Mouse (Mus musculus) megakaryocyte progenitor cell, adult 5-6 weeks (primary cell): ENCODE data around the gene Gm21969. TPM values are rescaled to one million over a fixed set of nuclear protein-coding genes. Genes with fewer than 3 reads are reported as not detected.

Source experiments
- total RNA-seq, 2 experiments: library from RNA; stranded (forward) in 1 of 2; stranded (reverse) in 1 of 2; fragments of 157-497, 149-512 nt in 1 of 2; fragments of 200-1000 nt in 1 of 2; gene quantifications; 2 replicates each; pipeline versions ENCODE4 v1.2.3 to v1.2.4; 2015 to 2017

Gene Gm21969
- total RNA-seq, 2 experiments from 2014 or later: not detected

Other genes starting within 250 kb of the Gm21969 start
- gene Iffo2, start 72.6 kb upstream of the Gm21969 start, total RNA-seq (2015): 0.39 and 0.69 TPM in 2 replicates
- gene Iffo2, start 72.6 kb upstream of the Gm21969 start, total RNA-seq (2017): 0.33 and 1.2 TPM in 2 replicates
- gene Aldh4a1, start 19.7 kb downstream of the Gm21969 start, total RNA-seq (2015): 11.1 and 14.7 TPM in 2 replicates
- 20.0 and 22.3 TPM in 2 replicates for gene Aldh4a1, start 19.7 kb downstream of the Gm21969 start, total RNA-seq (2017)
- not detected in 2 replicates for gene Tas1r2, start 50.4 kb downstream of the Gm21969 start, total RNA-seq (2015)
- not detected in 2 replicates for gene Tas1r2, start 50.4 kb downstream of the Gm21969 start, total RNA-seq (2017)
- not detected in 2 replicates for gene Pax7, start 230.3 kb downstream of the Gm21969 start, total RNA-seq (2015)
- not detected in 2 replicates for gene Pax7, start 230.3 kb downstream of the Gm21969 start, total RNA-seq (2017)